Mouse (Mus musculus) frontal cortex, postnatal 10 days (tissue): ENCODE measurements at regions not wholly inside any gene's neighbourhood (a gene's known extent, or its start where the extent isn't known, plus 50 kb on each side); places are given as distances from the start of the nearest gene placed in this dataset.

Experiments
- DNase-seq, 2 experiments: peaks; one replicate each; pipeline ENCODE4 v3.0.0; 2022; ENCODE audit warnings: low spot score in 2 of 2, mixed read lengths in 1 of 2

DNA sequence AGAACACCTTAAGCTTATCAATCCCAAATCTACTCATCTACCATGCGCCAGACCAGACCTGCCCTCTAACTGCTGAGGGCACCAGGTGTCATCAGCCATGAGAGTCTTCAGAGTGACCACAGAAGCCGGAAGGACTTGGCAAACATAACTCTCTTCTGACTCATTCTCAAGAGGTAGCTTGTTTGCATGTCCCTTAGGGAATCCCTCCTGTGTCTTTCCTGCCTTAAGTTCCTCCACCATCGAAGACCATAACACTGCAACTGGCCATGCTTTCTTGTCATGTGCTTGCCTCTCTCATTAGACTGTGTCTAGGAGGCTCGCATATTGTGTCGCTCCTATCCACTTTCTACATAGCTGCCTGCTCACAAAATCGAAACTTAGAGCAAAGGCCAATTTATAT, 226.1 kb upstream of the Ncam1 start:
- no peak for DNase-seq

- no peak for DNase-seq
These were observed 214.9 kb upstream of the Ncam1 start for GRCm38 (mm10) chr9:50013602-50014001.

DNA sequence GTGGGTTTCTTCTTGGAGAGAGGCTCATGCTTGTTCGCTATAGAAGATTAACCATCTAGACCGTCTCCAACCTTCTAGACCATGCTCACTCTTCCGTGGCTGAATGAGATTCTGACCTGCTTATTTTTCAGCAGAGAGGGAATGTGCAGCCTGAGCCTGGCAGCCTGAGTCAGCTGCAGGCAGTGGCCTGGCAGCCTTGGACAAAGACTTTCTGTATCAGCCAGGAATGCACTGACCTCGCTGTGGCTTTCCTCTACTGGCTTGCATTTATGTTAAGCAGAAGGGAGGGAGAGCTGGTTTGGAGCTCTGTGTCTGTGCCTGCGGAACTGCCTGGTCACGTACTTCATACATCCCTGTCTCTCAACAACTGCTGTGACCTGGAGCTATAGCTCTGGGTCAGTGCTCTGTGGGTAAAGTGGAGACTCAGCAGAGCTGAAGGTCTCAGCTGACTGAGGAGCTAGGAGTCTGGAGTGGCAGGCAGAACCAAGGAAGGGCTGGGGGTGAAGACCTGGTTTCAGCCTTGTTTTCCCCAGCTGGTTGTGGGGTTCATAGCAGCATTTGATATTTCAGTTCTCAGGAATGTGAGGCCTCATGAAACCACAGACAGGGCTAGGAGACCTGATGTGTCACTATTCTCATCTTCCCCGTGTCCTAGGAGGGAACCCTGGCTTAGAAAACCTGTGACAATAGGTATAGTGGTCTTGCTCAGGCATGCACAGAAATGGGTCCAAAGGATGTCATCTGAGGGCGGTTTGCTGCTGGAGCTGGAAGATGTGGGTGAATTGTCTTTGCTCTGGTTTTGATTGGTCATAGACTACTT, 207.2 kb upstream of the Ncam1 start:
- DNase-seq = no peak

GRCm38 (mm10) chr9:50002695-50003094, 204.0 kb upstream of the Ncam1 start:
- DNase-seq = no peak

DNA sequence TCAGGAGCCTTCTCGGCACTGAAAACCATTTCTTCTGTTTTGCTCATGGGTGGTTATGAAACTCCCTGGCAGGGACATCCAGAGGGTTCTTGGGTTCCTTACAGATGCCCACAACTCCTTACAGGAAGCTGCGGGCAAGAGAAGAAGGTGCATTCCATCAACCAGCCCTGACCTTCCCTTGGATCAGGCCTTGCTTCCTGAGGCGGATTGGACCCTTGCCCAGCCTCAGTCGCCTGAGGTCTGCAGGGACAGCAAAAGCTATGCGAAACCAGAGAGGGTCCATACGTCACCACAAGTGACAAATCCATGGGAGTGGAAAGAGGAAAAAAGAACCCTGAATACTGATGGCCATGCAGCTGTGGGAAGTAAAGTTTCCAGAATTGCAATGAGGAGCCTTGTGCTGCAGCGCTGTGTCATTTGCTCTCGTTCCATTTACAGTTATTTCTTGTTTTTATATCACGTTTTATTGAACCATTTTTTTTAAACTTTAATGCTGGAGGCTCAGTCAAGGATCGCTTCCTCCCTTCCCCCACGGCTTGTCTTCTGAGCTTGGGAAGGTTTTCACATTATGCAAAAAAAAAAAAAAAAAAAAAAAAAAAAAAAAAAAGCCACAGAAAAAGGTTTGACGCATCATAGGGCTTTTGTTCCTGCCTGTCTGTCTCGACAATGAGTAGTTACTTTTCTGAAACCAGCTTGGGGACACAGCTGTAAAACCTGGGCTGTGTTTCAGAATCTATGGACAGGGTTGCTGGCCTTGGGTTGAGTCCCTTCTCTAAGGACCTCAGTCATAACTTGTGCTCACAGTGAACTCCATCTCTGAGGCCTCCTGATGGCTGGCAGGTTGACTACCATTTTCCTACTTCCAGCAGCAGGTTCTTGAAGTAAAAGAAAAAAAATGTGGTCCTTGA, 202.0 kb upstream of the Ncam1 start:
- DNase-seq = no peak

- no peak for DNase-seq
These were observed 201.2 kb upstream of the Ncam1 start for GRCm38 (mm10) chr9:49999970-50000369.

- no peak for DNase-seq
These were observed 199.4 kb upstream of the Ncam1 start for GRCm38 (mm10) chr9:49998101-49998500.

- peak; percentile 85 to 91 for DNase-seq
These were observed 190.9 kb upstream of the Ncam1 start for GRCm38 (mm10) chr9:49989464-49990271.

DNA sequence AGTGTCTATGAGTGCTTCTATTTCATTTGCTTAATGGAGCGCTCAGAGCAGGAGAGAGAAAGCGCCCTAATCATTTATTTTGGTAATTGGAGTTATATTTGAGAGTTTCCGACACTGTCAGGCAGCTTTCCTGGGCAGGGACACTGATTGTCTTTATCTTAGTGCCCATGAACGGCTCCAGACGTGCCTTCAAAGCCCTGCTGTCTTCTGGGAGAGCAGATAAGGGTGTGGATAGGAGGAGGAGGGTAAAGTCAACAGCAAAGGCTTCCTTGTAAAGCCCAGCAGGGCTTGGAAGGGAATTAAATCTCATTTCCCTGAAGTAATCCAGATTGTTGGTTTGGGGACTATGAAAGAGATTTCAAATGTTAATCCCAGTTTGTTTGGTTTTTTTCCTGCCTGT, 189.3 kb upstream of the Ncam1 start:
- no peak for DNase-seq

- no peak for DNase-seq
These were observed 188.8 kb upstream of the Ncam1 start for GRCm38 (mm10) chr9:49987481-49987880.

- peak; percentile 59 to 83 for DNase-seq
These were observed 181.9 kb upstream of the Ncam1 start for GRCm38 (mm10) chr9:49980344-49981207.

GRCm38 (mm10) chr9:49975938-49976671, 177.4 kb upstream of the Ncam1 start:
- DNase-seq = peak; percentile 66 to 68

DNA sequence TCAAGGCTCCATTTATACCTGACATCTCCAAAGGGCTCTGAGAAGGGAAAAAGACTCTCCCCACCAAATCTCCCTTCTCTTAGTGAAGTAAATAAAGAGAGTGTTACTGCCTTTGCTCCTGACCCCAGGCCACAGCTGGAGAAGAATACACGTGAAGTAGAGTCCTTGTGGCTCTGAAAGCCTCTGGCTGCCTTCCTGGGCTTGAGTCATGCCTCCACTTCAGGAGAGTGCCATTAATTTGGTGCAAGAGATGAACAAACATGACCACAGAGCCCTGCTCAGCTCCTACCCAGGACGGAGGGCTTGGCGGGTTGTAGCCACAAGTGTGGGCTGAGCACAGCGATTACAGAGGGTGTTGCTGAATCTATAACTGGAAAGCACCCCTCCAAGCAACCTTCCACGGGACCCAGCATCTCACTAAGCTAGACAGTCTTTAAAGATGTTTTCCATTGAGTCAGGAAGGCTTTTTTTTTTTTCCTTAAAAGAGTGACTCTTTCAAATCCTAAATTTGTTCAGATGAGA, 175.3 kb upstream of the Ncam1 start:
- no peak for DNase-seq

DNA sequence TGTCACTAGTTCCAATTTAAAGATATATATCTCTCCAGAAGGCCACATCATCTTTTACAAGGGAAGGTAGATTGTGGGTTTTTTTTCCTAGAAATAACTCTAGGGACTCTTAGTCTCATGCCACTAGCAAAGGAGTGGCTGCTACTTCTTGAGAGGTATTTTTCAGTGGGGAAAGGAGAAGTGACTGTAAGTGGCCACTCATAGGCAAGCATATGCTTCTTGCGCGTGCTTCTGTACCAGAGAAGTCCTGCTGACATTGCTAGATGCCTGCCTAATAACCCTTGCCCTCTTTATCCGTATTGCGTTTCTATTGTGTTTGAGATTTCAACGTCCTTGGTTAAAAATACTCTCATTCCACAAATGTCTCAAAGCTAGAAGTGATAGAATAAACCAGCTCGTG, 170.7 kb upstream of the Ncam1 start:
- DNase-seq = no peak

- no peak for DNase-seq
These were observed 165.9 kb upstream of the Ncam1 start for GRCm38 (mm10) chr9:49964666-49965065.

GRCm38 (mm10) chr9:49962561-49963071, 163.9 kb upstream of the Ncam1 start:
- no peak for DNase-seq

GRCm38 (mm10) chr9:49961965-49962364, 163.2 kb upstream of the Ncam1 start:
- no peak for DNase-seq

DNA sequence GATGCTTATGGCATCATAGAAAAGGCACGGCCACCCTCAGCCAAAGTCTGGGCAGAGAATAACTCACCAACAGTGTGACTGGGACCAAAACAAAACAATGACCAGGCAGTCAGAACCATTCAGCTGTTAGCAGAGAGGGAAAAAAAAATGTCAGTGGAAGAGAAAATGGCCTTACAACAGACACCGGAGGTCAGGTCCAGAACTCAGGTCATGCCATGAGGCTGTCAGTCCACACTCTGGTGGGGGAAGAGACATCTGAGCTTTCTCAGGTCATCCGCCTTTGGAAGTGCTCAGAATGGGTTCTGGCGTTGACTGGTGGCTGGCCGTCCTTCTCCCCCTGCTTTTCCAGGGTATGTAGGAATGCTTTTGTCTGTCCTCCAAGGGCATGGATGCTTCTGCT, 162.6 kb upstream of the Ncam1 start:
- DNase-seq = no peak

GRCm38 (mm10) chr9:49959987-49960386, 161.3 kb upstream of the Ncam1 start:
- DNase-seq = no peak

GRCm38 (mm10) chr9:49958890-49959289, 160.2 kb upstream of the Ncam1 start:
- no peak for DNase-seq
